Mouse (Mus musculus) lung, adult 2 months (tissue): Measurements from ENCODE around the gene Lingo2.

Source experiments
- CTCF ChIP-seq: fragments of 200-500 bp; IDR thresholded peaks from 2 replicates; pipeline ENCODE4 v1.5.1; 2011; ENCODE audit warnings: mild to moderate bottlenecking, low read length, control low read depth; ENCODE audit not compliant: insufficient read depth
- POLR2A ChIP-seq: fragments of 200-500 bp; IDR thresholded peaks from 2 replicates; pipeline ENCODE4 v1.6.1; 2011; ENCODE audit warnings: low read depth, mild to moderate bottlenecking, control low read depth, low read length, borderline replicate concordance; ENCODE audit errors: extremely low read depth

GRCm38 (mm10) chr4:35752121-35752860 lies 1199.3 kb downstream of the Lingo2 start:
- TF ChIP-seq CTCF: no peak
- TF ChIP-seq POLR2A: no peak
